In genomic region chr8:118797127-118797526, GRCm38 (mm10) we compare ENCODE assay signal across 23 mouse cellular contexts.
DNase-seq lines count a peak whose midpoint lies in the region; ATAC-seq and TF ChIP-seq lines count a peak whose summit lies in the region.
"Had no signal": no experiment of that assay in that cellular context is flagged by ENCODE, and none has a peak within 500 bp of the region (broad histone marks: within the 10 kb centered on the region; RNA-seq: fewer than 3 reads in every experiment).

No protein-coding gene starts in this region.

- no peak overlapping the region for H3K4me2 ChIP-seq in hindbrain, embryonic 11.5 days (replicated peaks; ENCODE audit: low read depth, low read length)
- no peak overlapping the region for H3K4me2 ChIP-seq in hindbrain, embryonic 16.5 days (ENCODE audit: low read length)
- H3K4me2 ChIP-seq in midbrain, postnatal 0 days (ENCODE audit: low read depth, low read length, poor library complexity, severe bottlenecking), result no peak overlapping the region
- no peak overlapping the region for H3K4me2 ChIP-seq in midbrain, embryonic 16.5 days (ENCODE audit: low read length)
- H3K4me2 ChIP-seq: embryonic facial prominence, embryonic 12.5 days; forebrain, embryonic 12.5 days; hindbrain, embryonic 13.5 days had no signal

- H3K27me3 ChIP-seq in hindbrain, embryonic 11.5 days (ENCODE audit: control insufficient read depth, insufficient read depth, low read length), result no peaks in the 10 kb centered on the region
- no peaks in the 10 kb centered on the region for H3K27me3 ChIP-seq in hindbrain, embryonic 16.5 days (replicated peaks; ENCODE audit: control insufficient read depth, insufficient read depth, low read length)
- H3K27me3 ChIP-seq in midbrain, postnatal 0 days (ENCODE audit: insufficient read depth, low read length), result no peaks in the 10 kb centered on the region
- no peaks in the 10 kb centered on the region for H3K27me3 ChIP-seq in midbrain, embryonic 16.5 days (ENCODE audit: control insufficient read depth, insufficient read depth, low read depth, low read length)
- H3K27me3 ChIP-seq: embryonic facial prominence, embryonic 12.5 days; forebrain, embryonic 12.5 days; hindbrain, embryonic 13.5 days had no signal

- DNase-seq in hindbrain, embryonic 11.5 days (ENCODE audit: low spot score), result peak; percentile 12
- DNase-seq in midbrain, postnatal 0 days (ENCODE audit: low spot score), result peak; percentile 54
- DNase-seq in ZHBTc4 (ENCODE audit: low read depth, low spot score), result peak; percentile 49
- DNase-seq in heart, adult 9 months (ENCODE audit: low spot score in 2 of 2), result no peak
- DNase-seq: adrenal gland, adult 2 months; adrenal gland, postnatal 25 days; cerebellum, adult 11-12 months; cerebellum, adult 9-10 months; embryo, embryonic 11 days; gastrocnemius, postnatal 36 days; heart, adult 11 months; heart, postnatal 10 days; heart, postnatal 4 days; kidney, adult 8-10 months had no signal

- WGBS in hindbrain, embryonic 11.5 days, result 87% methylated on average over 3 of the region's 3 CpGs
- WGBS in hindbrain, embryonic 16.5 days, result 65% methylated on average over 3 of the region's 3 CpGs
- WGBS in midbrain, postnatal 0 days, result 19% methylated on average over 3 of the region's 3 CpGs
- 37% methylated on average over 3 of the region's 3 CpGs for WGBS in midbrain, embryonic 16.5 days

- H3K4me3 ChIP-seq in hindbrain, embryonic 11.5 days (ENCODE audit: low read depth, low read length), result no peak overlapping the region
- H3K4me3 ChIP-seq in hindbrain, embryonic 16.5 days (ENCODE audit: low read length), result no peak overlapping the region
- H3K4me3 ChIP-seq in midbrain, postnatal 0 days (ENCODE audit: low read depth, low read length), result no peak overlapping the region
- H3K4me3 ChIP-seq in midbrain, embryonic 16.5 days (ENCODE audit: low read depth, low read length), result no peak overlapping the region
- H3K4me3 ChIP-seq: embryonic facial prominence, embryonic 12.5 days; forebrain, embryonic 12.5 days; heart, embryonic 10.5 days; hindbrain, embryonic 13.5 days had no signal

- no peak overlapping the region for H3K27ac ChIP-seq in hindbrain, embryonic 11.5 days (ENCODE audit: low read depth, low read length)
- no peak overlapping the region for H3K27ac ChIP-seq in hindbrain, embryonic 16.5 days (ENCODE audit: low read depth, low read length)
- H3K27ac ChIP-seq in midbrain, postnatal 0 days (ENCODE audit: low read depth, low read length), result no peak overlapping the region
- no peak overlapping the region for H3K27ac ChIP-seq in midbrain, embryonic 16.5 days (ENCODE audit: low read length)
- H3K27ac ChIP-seq: embryonic facial prominence, embryonic 12.5 days; forebrain, embryonic 12.5 days; heart, embryonic 10.5 days; hindbrain, embryonic 13.5 days had no signal

- no peak overlapping the region for H3K9ac ChIP-seq in hindbrain, embryonic 11.5 days (ENCODE audit: low read depth, low read length)
- no peak overlapping the region for H3K9ac ChIP-seq in hindbrain, embryonic 16.5 days (ENCODE audit: low read depth, low read length)
- no peak overlapping the region for H3K9ac ChIP-seq in midbrain, postnatal 0 days (replicated peaks; ENCODE audit: low read length, poor library complexity, severe bottlenecking)
- no peak overlapping the region for H3K9ac ChIP-seq in midbrain, embryonic 16.5 days (ENCODE audit: low read depth, low read length)
- H3K9ac ChIP-seq: embryonic facial prominence, embryonic 12.5 days; forebrain, embryonic 12.5 days; hindbrain, embryonic 13.5 days had no signal

- no peaks in the 10 kb centered on the region for H3K4me1 ChIP-seq in hindbrain, embryonic 11.5 days (replicated peaks; ENCODE audit: control insufficient read depth, insufficient read depth, low read length)
- H3K4me1 ChIP-seq in hindbrain, embryonic 16.5 days (ENCODE audit: control insufficient read depth, insufficient read depth, low read depth, low read length), result no peaks in the 10 kb centered on the region; the same call in 1 of the 2 replicates
- peaks cover 10% of the 10 kb centered on the region; the same call in 1 of the 2 replicates for H3K4me1 ChIP-seq in midbrain, postnatal 0 days (ENCODE audit: insufficient read depth, low read length)
- peaks cover 7% of the 10 kb centered on the region; the same call in 1 of the 2 replicates for H3K4me1 ChIP-seq in midbrain, embryonic 16.5 days (ENCODE audit: control insufficient read depth, insufficient read depth, low read length)
- H3K4me1 ChIP-seq: embryonic facial prominence, embryonic 12.5 days; forebrain, embryonic 12.5 days; heart, embryonic 10.5 days; hindbrain, embryonic 13.5 days had no signal

- no peaks in the 10 kb centered on the region for H3K36me3 ChIP-seq in hindbrain, embryonic 11.5 days (ENCODE audit: control insufficient read depth, insufficient read depth, low read length)
- no peaks in the 10 kb centered on the region for H3K36me3 ChIP-seq in hindbrain, embryonic 16.5 days (ENCODE audit: control insufficient read depth, insufficient read depth, low read length)
- no peaks in the 10 kb centered on the region for H3K36me3 ChIP-seq in midbrain, postnatal 0 days (ENCODE audit: insufficient read depth, low read length)
- no peaks in the 10 kb centered on the region for H3K36me3 ChIP-seq in midbrain, embryonic 16.5 days (ENCODE audit: control insufficient read depth, insufficient read depth, low read length)
- H3K36me3 ChIP-seq: embryonic facial prominence, embryonic 12.5 days; forebrain, embryonic 12.5 days; heart, embryonic 10.5 days; hindbrain, embryonic 13.5 days had no signal

- ATAC-seq in hindbrain, embryonic 11.5 days (ENCODE audit: low FRiP score), result no peak
- ATAC-seq in hindbrain, embryonic 16.5 days, result no peak
- ATAC-seq in midbrain, postnatal 0 days (ENCODE audit: low FRiP score), result no peak
- ATAC-seq in midbrain, embryonic 16.5 days, result no peak
- ATAC-seq in cerebellum, adult (ENCODE audit: insufficient number of reproducible peaks, low FRiP score, low TSS enrichment), result no peak
- ATAC-seq: inflammation-experienced regulatory T-cells, adult 6 months; intestine, postnatal 0 days had no signal

- H3K9me3 ChIP-seq in hindbrain, embryonic 11.5 days (ENCODE audit: control insufficient read depth, low read length), result no peaks in the 10 kb centered on the region
- H3K9me3 ChIP-seq in hindbrain, embryonic 16.5 days (ENCODE audit: control insufficient read depth, low read length), result no peaks in the 10 kb centered on the region
- no peaks in the 10 kb centered on the region for H3K9me3 ChIP-seq in midbrain, postnatal 0 days (ENCODE audit: low read length)
- H3K9me3 ChIP-seq in midbrain, embryonic 16.5 days (replicated peaks; ENCODE audit: control insufficient read depth, low read length, poor library complexity, severe bottlenecking), result no peaks in the 10 kb centered on the region
- H3K9me3 ChIP-seq: forebrain, embryonic 12.5 days; hindbrain, embryonic 13.5 days had no signal

- no peak for TF ChIP-seq CTCF in midbrain, postnatal 0 days (IDR thresholded peaks at IDR 0.05)

Comparison
In these comparisons a context has a peak if more than half of its experiments do, and no peak if none do; other contexts are left out.
1. DNase-seq: peak in hindbrain, embryonic 11.5 days (single experiment), midbrain, postnatal 0 days (single experiment) and ZHBTc4 (single experiment); none in heart, adult 9 months (0 of 2).